Mouse (Mus musculus): ENCODE results near the gene Reep3.
A peak's percentile ranks its signal among the peaks of the same experiment; 100 is the strongest.

Reep3 gene

GRCm38 (mm10) chr10:67083446-67084166 lies 13.1 kb downstream of the Reep3 start:
- no peak for DNase-seq (ENCODE audit: low spot score in 2 of 2)

DNA sequence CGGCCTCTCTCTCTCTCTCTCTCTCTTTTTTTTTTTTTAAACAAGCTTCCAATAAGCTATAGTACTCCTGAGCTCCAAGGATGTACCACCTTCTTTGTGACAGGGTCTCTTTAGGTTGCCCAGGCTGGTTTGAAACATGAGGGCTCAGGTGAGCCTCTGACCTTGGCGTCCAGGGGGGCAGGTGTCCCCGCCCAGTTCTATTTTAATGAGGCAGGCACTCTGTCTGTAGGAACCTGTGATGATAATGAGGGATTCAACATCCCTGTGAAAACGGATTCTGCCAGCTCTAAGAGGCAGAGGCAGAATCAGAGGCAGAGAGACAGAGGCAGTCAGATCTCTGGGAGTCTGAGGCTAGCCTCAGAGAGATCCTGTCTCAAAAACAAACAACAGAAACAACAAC lies 14.2 kb downstream of the Reep3 start:
- DNase-seq (ENCODE audit: low spot score in 2 of 2), result no peak

DNA sequence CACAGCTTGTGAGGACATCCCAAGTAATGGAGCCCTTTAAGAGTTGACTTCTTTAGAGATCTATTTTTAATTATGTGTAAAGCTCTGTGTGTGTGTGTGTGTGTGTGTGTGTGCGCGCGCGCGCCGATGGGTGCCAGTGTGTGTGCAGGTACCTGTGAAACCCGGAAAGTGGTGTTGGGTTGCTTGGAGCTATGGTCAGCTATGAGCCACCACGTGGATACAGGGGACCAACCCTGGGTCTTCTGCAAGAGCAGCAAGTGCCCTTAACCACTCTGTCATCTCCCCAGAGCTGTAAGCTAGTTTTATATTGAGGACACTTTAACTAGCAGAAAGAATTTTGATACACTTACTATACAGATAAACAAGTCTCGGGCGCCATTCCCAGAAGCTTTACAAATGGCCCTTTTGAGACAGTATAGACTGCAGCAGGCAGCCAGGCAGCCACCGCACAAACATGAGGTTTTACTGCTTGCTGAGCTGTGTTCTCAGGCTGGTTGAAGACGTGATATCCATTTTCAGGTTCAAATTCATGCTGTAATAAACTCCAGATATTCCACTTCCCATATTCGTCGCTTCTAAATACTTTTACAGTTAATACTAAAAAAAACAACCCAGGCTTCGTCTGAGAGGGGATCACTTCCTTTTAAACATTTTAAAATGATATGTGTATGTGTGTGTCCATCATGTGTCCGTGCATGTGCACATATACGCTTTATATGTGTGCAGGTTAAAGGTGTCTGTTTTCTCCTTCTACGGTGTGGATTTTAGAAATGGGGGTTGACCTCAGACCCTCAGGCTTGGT lies 15.3 kb downstream of the Reep3 start:
- DNase-seq (ENCODE audit: low spot score in 2 of 2), result no peak

GRCm38 (mm10) chr10:67079030-67079429 lies 17.7 kb downstream of the Reep3 start:
- DNase-seq (ENCODE audit: low spot score in 2 of 2), result no peak

DNA sequence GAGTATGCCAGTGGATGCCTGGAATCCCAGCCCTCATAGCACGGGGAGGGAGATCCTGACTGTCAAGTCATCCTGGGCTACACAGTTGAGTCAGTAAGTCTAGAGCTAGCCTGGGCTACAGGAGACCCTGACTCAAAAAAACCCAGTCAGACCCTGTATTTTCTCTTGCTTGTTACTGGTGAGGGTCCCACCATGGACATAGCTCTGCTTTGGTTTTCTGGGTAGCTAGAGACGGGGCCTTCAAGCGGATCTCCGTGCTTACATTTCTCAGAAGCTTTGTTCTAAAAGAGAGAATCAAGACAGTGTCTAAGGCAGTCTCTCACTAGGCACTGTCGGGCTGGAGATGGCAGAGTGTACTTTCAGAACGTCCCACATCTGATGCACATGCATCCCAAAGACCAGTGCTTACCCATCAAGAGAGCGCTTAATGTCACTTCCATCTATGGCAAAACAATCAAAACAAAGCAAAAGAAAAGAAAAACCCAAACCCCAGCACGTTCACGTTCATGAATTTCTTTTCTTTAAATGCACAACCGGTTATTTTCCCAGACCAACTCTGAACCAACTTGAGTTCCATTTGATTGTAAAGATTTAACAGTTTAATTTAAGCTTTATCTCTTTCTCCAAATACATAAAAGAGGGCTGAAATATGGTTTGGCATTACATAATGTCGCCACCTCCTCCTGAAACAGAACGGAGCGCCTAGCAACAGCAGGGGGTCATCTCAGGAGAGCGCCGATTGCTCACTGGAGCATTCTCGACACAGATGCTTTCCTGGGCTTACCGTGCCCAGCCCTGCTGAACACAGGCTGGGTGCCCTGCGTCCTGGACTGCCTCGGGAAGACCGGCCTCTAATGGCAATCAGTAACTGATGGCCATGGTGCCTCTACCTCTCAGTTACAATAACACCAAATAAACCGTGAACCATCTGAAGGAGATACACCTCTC lies 20.5 kb downstream of the Reep3 start:
- DNase-seq (ENCODE audit: low spot score in 2 of 2), result peak in 1 of 2 experiments; percentile 64

DNA sequence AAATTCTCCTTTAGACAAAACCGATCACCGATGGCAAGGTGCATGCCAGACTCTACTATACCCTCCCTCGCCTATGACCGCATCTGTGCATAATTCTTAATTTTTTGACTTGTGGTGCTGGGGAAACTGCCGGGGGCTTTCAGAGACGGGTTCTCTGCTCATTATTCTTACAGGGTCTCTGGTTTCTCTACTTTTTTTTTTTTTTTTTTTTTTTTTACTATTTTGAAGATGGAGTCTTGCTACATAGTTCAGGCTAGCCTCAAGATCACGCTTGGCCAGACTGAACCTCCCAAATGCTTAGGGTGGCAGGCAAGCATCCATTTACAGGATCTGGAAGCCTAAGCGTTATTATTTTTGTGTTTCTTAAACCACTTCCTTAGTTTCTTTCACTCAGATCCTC lies 23.2 kb downstream of the Reep3 start:
- DNase-seq (ENCODE audit: low spot score in 2 of 2), result no peak

DNA sequence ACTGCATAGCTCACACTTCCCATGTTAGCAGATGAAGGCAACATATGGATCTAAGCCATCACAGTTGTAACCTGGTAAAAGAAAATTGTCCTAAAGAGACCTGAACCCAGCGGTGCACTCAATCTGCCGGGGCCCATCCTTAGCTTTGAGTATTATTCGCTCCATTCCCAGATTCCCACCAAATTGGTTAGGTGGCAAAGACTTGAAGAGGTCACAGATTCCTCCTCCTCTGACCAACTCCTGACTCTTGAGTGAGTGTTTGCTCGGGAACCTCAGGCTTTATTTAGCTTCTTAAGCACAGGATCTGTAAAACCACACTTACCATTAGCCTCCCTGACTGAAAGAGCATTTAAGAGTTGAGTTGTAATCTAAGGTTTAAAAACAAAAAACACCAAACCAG lies 24.1 kb downstream of the Reep3 start:
- no peak for DNase-seq (ENCODE audit: low spot score in 2 of 2)

- DNase-seq (ENCODE audit: low spot score in 2 of 2), result no peak
These were observed 24.9 kb downstream of the Reep3 start for GRCm38 (mm10) chr10:67071884-67072283.

DNA sequence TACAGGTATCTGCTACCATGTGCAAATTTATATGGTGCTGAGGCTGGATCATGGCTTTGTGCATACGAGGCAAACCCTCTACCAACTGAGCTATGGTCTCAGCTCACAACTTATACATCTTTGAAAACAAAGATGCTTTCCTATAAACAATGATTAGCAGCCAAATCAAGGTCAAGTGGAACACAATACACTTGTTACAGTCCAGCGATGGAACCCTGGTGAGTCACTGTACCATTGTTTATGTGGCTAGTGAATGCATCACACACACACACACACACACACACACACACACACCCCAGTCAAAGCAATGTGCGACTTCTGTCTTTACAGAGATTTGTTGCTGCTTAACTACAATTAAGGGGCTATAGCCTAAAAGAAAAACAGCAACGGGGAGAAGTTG lies 25.4 kb downstream of the Reep3 start:
- no peak for DNase-seq (ENCODE audit: low spot score in 2 of 2)

GRCm38 (mm10) chr10:67069013-67069412 lies 27.7 kb downstream of the Reep3 start:
- DNase-seq (ENCODE audit: low spot score in 2 of 2), result no peak

DNA sequence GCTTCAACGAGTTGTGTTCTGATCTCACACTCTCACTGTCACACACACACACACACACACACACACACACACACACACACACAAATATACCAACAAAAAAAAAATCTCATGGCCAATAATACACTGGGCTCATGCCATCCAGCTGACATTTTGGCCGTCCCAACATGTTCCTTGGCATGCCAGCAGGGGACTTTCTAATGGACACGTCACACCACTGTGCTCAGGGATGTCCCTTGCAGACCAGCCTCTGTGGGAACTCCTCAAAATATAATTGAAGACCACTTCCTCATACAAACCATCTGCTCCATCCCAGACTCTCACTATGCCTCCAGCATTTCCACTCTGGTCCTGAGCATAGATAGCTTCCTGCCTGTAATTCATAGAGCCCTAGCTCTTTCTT lies 30.3 kb downstream of the Reep3 start:
- no peak for DNase-seq (ENCODE audit: low spot score in 2 of 2)

DNA sequence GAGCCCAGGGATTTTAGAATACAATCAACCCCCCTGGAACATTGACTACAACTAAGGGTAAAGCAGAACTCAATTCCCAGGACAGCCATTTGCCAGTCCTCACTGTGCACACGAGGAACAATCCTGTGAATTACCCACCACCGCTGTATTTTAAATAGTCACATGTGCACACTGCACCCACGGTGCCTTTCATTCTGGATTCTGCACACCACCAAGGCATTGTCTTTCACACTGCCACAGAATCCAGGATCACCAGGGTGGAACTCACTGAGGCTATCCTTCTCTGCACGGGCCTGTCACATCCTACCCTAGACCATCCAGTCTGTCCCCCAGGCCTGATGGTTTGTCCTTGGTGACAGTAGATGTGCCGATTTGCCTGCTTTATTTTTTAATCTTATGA lies 30.8 kb downstream of the Reep3 start:
- no peak for DNase-seq (ENCODE audit: low spot score in 2 of 2)

GRCm38 (mm10) chr10:67065277-67065887 lies 31.4 kb downstream of the Reep3 start:
- no peak for DNase-seq (ENCODE audit: low spot score in 2 of 2)

DNA sequence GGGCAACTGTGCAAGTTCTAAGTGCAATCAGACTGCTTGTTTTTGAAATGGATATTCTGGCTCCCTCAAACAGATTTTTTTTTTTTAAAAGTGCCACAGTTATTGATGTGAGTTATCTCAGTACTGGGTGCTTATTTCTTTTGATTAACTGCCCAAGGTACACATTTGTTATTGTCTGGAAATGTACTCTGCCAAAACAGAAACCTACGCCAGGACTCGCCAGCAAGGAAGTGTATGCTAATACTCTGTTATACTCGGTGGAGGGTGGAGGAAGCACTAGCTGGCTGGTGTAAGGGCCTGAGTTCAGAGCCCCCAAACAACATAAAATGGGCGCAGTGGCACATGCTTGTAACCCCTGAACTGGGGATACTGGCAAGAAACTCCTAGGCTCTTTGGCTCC lies 34.9 kb downstream of the Reep3 start:
- no peak for DNase-seq (ENCODE audit: low spot score in 2 of 2)

DNA sequence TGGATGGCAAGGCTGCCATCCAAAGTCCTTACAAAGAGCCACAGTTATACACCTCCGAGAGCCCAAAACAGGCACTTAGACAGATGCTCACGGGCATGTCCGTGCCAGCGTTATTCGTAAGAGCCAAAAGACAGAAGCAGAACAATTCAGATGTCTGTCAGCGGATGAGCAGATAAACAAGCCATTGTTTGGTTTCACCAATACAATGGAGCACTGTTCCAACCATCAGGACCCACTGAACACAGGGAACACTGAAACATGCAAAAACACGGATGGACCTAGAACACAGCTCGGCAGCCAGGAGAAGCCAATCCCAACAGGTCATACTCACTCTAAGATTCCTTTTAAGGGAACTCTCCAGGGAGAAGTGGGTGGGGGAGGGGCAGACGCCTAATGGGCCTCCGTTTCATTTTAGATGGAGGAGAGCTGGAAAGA lies 35.4 kb downstream of the Reep3 start:
- DNase-seq (ENCODE audit: low spot score in 2 of 2), result no peak

DNA sequence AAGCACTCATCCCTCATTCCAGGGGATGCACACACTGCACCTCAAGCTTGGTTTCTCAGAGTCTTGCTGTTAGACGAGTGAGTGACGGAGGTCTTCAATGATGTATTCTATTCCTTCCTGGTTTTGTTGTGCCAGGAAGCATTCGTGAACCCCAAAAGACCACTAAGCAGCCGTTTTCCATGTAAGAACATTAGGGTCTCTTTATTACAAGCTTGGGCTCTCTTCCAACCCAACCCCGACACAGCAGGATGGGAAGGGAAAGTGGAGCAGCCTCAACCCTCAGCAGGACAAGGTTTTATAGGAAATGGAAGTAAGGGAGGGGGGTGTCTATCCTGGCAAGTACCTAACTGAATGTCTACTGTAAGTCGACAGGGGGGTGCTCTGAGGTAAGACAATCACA lies 38.0 kb downstream of the Reep3 start:
- no peak for DNase-seq (ENCODE audit: low spot score in 2 of 2)

DNA sequence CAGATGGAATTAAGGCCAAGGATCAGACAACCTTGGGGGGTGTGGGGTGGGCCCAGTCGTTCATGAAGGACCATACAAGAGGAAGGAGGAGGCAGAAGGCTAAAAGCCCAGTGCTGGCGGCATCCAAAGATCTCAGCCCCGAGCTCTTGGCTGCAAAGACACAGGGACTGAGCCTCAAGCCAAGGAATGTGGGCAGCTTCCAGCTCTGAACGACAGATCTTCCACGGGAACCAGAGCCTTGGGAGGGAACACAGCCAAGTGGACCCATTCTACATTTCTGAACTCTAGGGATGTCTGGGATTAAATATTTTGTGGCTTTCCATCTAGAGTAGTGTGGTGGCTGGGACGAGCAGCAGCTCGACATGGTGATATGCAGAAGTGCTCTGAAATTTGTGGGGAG lies 38.4 kb downstream of the Reep3 start:
- peak in 1 of 2 experiments; percentile 41 for DNase-seq (ENCODE audit: low spot score in 2 of 2)

DNA sequence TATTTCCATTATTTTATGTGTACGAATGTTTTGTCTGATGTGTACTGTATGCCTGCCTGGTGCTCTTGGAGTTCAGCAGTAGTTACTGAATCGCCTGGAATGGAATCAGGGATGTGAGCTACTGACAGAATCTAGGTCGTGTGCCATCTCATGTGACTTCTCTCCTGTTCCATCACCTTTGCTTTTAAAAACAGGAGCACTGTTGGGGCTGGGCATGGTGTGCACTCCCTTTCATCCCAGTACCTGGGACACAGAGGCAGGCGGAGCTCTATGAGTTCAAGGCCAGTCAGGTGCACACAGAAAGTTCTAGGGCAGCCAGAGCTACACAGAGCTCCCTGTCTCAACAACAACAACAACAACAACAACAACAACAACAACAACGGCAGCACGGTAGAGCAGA lies 39.0 kb downstream of the Reep3 start:
- DNase-seq (ENCODE audit: low spot score in 2 of 2), result no peak

DNA sequence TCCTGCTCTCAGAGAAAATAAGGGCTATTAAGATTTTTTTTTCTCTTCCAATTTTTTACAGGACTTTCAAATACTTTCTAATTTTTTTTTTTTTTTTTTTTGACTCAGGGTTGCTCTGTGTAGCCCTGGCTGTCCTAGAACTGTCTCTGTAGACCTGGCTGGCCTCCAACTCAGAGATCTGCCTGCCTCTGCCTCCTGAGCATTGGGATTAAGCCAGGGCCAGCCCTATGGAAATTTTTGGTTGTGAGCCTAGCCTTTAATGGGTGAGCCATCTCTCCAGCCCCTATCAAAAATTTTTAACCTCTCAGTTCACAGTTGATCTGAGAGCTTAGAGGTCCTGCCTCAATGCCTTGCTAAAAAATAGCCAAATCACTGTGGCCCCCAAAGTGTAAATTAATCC lies 39.5 kb downstream of the Reep3 start:
- no peak for DNase-seq (ENCODE audit: low spot score in 2 of 2)

- DNase-seq (ENCODE audit: low spot score in 2 of 2), result no peak
These were observed 40.6 kb downstream of the Reep3 start for GRCm38 (mm10) chr10:67055867-67056856.
